Mouse (Mus musculus): Measurements from ENCODE around the gene Hepacam. TPM values are rescaled to one million over a fixed set of nuclear protein-coding genes. Genes with fewer than 3 reads are reported as not detected.

Gene Hepacam
- polyA plus RNA-seq, 1 experiment from 2014 or later, result not detected

DNA sequence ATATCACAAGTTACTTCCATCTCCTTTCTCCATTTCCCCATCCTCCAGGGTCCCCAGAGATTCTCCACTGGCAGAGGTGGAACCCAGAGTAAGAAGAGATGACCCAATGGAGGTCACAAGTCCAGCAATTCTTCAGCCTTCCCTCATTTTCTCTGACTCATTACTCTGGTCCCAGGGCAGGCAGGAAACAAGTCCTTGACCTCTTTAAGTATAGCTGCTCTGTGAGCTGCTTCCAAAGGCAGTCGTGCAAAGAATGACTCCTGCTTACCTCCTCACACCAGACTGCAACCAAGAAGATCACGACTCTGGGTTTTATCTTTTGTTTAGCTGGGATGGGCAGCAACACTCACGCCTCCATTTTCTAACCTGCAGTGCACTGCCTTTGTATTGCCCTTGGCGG lies 68.5 kb downstream of the Hepacam start:
- DNase-seq (ENCODE audit: low spot score, missing footprints), result peak; percentile 87
- 2% methylated on average over 4 of the region's 4 CpGs for WGBS
- no peak overlapping the region for H3K9ac ChIP-seq (ENCODE audit: low read length)
- H3K4me2 ChIP-seq, result no peak overlapping the region
- no peaks in the 10 kb centered on the region for H3K9me3 ChIP-seq (ENCODE audit: control insufficient read depth, low read length)
- H3K27ac ChIP-seq (ENCODE audit: low read depth, low read length), result no peak overlapping the region; the same call in 1 of the 2 replicates
- H3K4me3 ChIP-seq (ENCODE audit: low read depth, low read length), result no peak overlapping the region
- no peaks in the 10 kb centered on the region for H3K36me3 ChIP-seq (ENCODE audit: control insufficient read depth, insufficient read depth, low read length)
- peaks cover 8% of the 10 kb centered on the region; the same call in 1 of the 2 replicates for H3K4me1 ChIP-seq (ENCODE audit: control insufficient read depth, insufficient read depth, low read length)
- peaks cover 66% of the 10 kb centered on the region for H3K27me3 ChIP-seq (ENCODE audit: control insufficient read depth, insufficient read depth, low read length)
- ATAC-seq (ENCODE audit: low FRiP score), result no peak

Other genes with a start within 250 kb of the Hepacam start
- 20.2 and 20.3 TPM in 2 replicates for gene Pknox2, start 219.9 kb upstream of the Hepacam start, polyA plus RNA-seq (2014; fragmentation: Nextera tagmentation; extraction: Ambion mirVana)
- gene Tmem218, start 159.1 kb upstream of the Hepacam start, polyA plus RNA-seq (2014; fragmentation: Nextera tagmentation; extraction: Ambion mirVana), result 17.3 and 19.2 TPM in 2 replicates
- 1.3 and 1.9 TPM in 2 replicates for gene Slc37a2, start 111.6 kb upstream of the Hepacam start, polyA plus RNA-seq (2014; fragmentation: Nextera tagmentation; extraction: Ambion mirVana)
- gene Ccdc15, start 18.9 kb upstream of the Hepacam start, polyA plus RNA-seq (2014; fragmentation: Nextera tagmentation; extraction: Ambion mirVana), result 8.8 and 9.3 TPM in 2 replicates
- 5.1 and 5.3 TPM in 2 replicates for gene Robo4, start 34.5 kb downstream of the Hepacam start, polyA plus RNA-seq (2014; fragmentation: Nextera tagmentation; extraction: Ambion mirVana)
- 40.1 and 43.9 TPM in 2 replicates for gene Robo3, start 65.9 kb downstream of the Hepacam start, polyA plus RNA-seq (2014; fragmentation: Nextera tagmentation; extraction: Ambion mirVana)
- 35.8 and 36.4 TPM in 2 replicates for gene Msantd2, start 122.0 kb downstream of the Hepacam start, polyA plus RNA-seq (2014; fragmentation: Nextera tagmentation; extraction: Ambion mirVana)
- gene Esam, start 160.7 kb downstream of the Hepacam start, polyA plus RNA-seq (2014; fragmentation: Nextera tagmentation; extraction: Ambion mirVana), result 25.1 and 29.6 TPM in 2 replicates
- 0.44 TPM in 1 of 2 replicates, not detected in the other for gene Vsig2, start 171.9 kb downstream of the Hepacam start, polyA plus RNA-seq (2014; fragmentation: Nextera tagmentation; extraction: Ambion mirVana)
- gene Nrgn, start 185.6 kb downstream of the Hepacam start, polyA plus RNA-seq (2014; fragmentation: Nextera tagmentation; extraction: Ambion mirVana), result 2.5 and 2.9 TPM in 2 replicates
- 7.7 and 8.5 TPM in 2 replicates for gene Siae, start 188.3 kb downstream of the Hepacam start, polyA plus RNA-seq (2014; fragmentation: Nextera tagmentation; extraction: Ambion mirVana)
- 13.6 and 14.6 TPM in 2 replicates for gene Spa17, start 246.4 kb downstream of the Hepacam start, polyA plus RNA-seq (2014; fragmentation: Nextera tagmentation; extraction: Ambion mirVana)